Mouse (Mus musculus): ENCODE measurements around the gene Efnb1. TPM values are rescaled to one million over a fixed set of nuclear protein-coding genes. Genes with fewer than 3 reads are reported as not detected.

Gene Efnb1
- polyA plus RNA-seq, 1 experiment from 2014 or later = 36.7 TPM

DNA sequence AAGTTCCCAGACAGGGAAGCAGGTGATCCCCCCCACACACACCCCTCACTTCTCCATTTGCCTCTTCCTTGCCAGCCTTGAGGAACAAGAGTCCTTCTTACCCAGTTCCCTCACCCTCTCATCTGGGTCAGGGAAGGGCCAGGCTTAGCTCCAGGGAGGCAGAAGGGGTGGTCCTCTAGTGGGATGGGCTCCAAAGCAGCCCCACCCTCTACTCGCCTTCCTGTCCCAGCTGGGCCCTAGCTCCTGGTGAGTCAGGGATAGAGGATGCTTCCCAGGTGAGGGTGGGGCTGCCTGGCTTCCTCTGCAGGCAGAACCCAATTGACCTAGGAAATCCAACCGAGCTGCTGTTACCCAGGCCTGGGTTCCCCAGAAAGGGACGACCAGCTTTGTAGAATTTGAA is 14.8 kb downstream of the Efnb1 start:
- DNase-seq (ENCODE audit: low spot score) = no peak

DNA sequence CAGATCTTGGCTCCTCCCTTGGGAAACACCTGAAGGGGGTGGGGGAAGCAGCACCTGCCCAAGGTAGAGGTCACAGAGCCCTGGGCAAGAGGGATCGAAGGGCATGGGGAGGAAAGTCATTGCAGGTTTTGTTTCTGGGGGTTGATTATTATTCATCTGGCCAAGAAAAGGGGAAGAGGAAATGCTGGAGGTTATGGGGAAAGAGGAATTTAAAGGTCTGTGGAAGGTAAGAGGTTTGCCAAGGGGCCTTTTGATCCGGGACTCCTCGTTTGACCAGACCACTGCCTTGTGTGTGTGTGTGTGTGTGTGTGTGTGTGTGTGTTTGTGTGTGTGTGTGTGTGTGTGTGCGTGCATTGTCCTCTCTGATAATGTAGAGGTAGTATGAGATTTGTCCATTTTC is 15.5 kb downstream of the Efnb1 start:
- Histone ChIP-seq H3K4me3 (ENCODE audit: low read depth, low read length) (no peak overlapping the region), H3K36me3 (ENCODE audit: control insufficient read depth, insufficient read depth, low read length) (peaks cover 37% of the 10 kb centered on the region; the same call in 1 of the 2 replicates), H3K9ac (ENCODE audit: low read depth, low read length) (no peak overlapping the region), H3K27ac (replicated peaks; ENCODE audit: low read depth, low read length) (no peak overlapping the region), H3K4me2 (ENCODE audit: low read depth, low read length) (no peak overlapping the region), H3K27me3 (replicated peaks; ENCODE audit: control insufficient read depth, insufficient read depth, low read length) (peaks cover 4% of the 10 kb centered on the region; the same call in 1 of the 2 replicates), H3K9me3 (ENCODE audit: control insufficient read depth, low read length) (no peaks in the 10 kb centered on the region), H3K4me1 (ENCODE audit: control insufficient read depth, insufficient read depth, low read length) (no peaks in the 10 kb centered on the region; the same call in 1 of the 2 replicates)
- ATAC-seq (ENCODE audit: low read depth) = no peak
- WGBS = 82% methylated on average over 4 of the region's 4 CpGs
- DNase-seq (ENCODE audit: low spot score) = no peak

More for the DNA sequence above, 14.8 kb downstream of the Efnb1 start:
- no peak overlapping the region for H3K27ac ChIP-seq (replicated peaks; ENCODE audit: low read depth, low read length)
- H3K9me3 ChIP-seq (ENCODE audit: control insufficient read depth, low read length) = no peaks in the 10 kb centered on the region
- WGBS = 67% methylated on average over 3 of the region's 3 CpGs
- no peak overlapping the region for H3K4me3 ChIP-seq (ENCODE audit: low read depth, low read length)
- H3K4me2 ChIP-seq (ENCODE audit: low read depth, low read length) = no peak overlapping the region
- no peaks in the 10 kb centered on the region; the same call in 1 of the 2 replicates for H3K4me1 ChIP-seq (ENCODE audit: control insufficient read depth, insufficient read depth, low read length)
- H3K36me3 ChIP-seq (ENCODE audit: control insufficient read depth, insufficient read depth, low read length) = peaks cover 40% of the 10 kb centered on the region
- H3K27me3 ChIP-seq (replicated peaks; ENCODE audit: control insufficient read depth, insufficient read depth, low read length) = peaks cover 4% of the 10 kb centered on the region; the same call in 1 of the 2 replicates
- no peak for ATAC-seq (ENCODE audit: low read depth)
- no peak overlapping the region for H3K9ac ChIP-seq (ENCODE audit: low read depth, low read length)

DNA sequence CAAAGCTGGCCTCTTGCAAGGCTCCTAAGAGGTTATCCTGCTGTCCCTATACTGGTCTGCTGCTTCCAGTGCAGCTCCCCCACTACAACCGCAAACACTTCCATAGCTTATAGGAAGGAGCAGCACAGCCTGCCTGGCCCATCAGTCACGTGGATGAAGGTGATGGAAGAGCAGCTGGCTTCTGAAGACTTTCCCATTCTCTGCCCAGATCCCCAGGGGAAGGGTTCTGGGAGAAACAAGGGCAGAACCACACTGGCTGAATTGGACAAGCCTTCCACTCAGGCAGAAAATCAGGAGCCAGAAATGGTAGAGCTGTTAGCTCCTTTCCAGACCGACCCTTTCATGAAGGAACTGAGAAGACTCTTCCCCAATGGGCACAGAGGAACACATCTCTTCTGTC is 16.2 kb downstream of the Efnb1 start:
- 28% methylated on average over 3 of the region's 3 CpGs for WGBS
- no peaks in the 10 kb centered on the region for H3K9me3 ChIP-seq (ENCODE audit: control insufficient read depth, low read length)
- H3K4me2 ChIP-seq (ENCODE audit: low read depth, low read length) = no peak overlapping the region
- peaks cover 4% of the 10 kb centered on the region; the same call in 1 of the 2 replicates for H3K27me3 ChIP-seq (replicated peaks; ENCODE audit: control insufficient read depth, insufficient read depth, low read length)
- ATAC-seq (ENCODE audit: low read depth) (no peak), DNase-seq (ENCODE audit: low spot score) (no peak)
- no peaks in the 10 kb centered on the region; the same call in 1 of the 2 replicates for H3K4me1 ChIP-seq (ENCODE audit: control insufficient read depth, insufficient read depth, low read length)
- H3K4me3 ChIP-seq (ENCODE audit: low read depth, low read length) = no peak overlapping the region
- peaks cover 30% of the 10 kb centered on the region; the same call in 1 of the 2 replicates for H3K36me3 ChIP-seq (ENCODE audit: control insufficient read depth, insufficient read depth, low read length)
- H3K9ac ChIP-seq (ENCODE audit: low read depth, low read length) = no peak overlapping the region
- H3K27ac ChIP-seq (replicated peaks; ENCODE audit: low read depth, low read length) = no peak overlapping the region

DNA sequence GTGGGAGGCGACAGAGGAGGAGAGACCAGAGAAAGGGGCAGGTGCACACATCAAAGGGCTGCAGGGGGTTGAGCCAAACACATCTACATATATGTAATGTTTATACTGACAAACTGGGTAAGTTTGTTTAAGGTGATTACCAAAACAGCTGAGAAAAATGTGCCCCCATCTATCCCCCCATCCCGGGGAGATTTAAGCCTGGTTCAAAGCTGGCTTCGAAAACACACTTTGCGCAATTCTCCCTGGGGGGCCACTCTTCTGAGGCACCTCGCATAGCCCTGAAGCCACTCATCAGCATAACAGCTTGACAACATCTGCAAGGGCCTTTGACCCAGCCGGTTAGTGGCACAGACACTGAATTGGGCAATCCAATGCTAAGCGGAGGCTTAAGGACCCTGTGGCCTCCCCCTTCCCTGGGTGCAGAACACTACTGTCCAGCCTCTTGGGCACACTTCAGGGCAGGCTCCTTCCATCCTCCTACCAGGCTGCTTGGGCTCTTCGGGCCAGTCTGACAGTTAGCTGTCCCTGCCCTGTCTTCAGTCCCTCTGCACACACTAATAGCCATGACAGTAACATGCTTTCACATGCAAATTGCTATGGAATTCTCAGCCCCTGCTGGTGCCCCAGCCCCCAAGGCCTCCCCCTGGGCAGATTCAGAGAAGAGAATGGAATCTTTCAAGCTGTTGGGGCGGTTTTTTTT is 16.8 kb downstream of the Efnb1 start:
- Histone ChIP-seq H3K27me3 (replicated peaks; ENCODE audit: control insufficient read depth, insufficient read depth, low read length) (peaks cover 4% of the 10 kb centered on the region; the same call in 1 of the 2 replicates), H3K27ac (replicated peaks; ENCODE audit: low read depth, low read length) (no peak overlapping the region), H3K4me1 (ENCODE audit: control insufficient read depth, insufficient read depth, low read length) (no peaks in the 10 kb centered on the region), H3K9ac (ENCODE audit: low read depth, low read length) (no peak overlapping the region), H3K4me2 (ENCODE audit: low read depth, low read length) (no peak overlapping the region), H3K4me3 (ENCODE audit: low read depth, low read length) (no peak overlapping the region), H3K9me3 (ENCODE audit: control insufficient read depth, low read length) (no peaks in the 10 kb centered on the region), H3K36me3 (ENCODE audit: control insufficient read depth, insufficient read depth, low read length) (peaks cover 25% of the 10 kb centered on the region; the same call in 1 of the 2 replicates)
- 27% methylated on average over 8 of the region's 9 CpGs for WGBS
- no peak for ATAC-seq (ENCODE audit: low read depth)
- peak; percentile 48 for DNase-seq (ENCODE audit: low spot score)

DNA sequence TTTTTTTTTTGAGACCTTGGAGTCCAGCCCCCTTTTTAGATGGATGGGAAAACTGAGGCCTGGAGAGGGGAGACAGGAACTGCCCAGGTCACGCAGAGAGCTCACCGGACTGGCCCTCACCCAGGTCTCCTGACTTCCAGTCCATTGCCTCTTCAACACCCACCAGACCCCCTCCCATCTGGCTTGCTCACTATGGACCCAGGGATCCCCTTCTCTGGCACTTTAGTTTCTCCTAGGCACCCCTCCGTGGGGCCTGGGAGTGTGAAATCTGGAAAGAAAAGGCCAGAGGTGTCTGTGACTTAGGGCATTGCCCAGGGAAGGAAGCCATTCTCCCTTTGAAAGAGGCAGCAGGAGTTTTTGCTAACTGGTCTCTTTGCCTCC is 17.3 kb downstream of the Efnb1 start:
- no peaks in the 10 kb centered on the region for H3K9me3 ChIP-seq (ENCODE audit: control insufficient read depth, low read length)
- 53% methylated on average over 3 of the region's 3 CpGs for WGBS
- no peak for ATAC-seq (ENCODE audit: low read depth)
- H3K27ac ChIP-seq (replicated peaks; ENCODE audit: low read depth, low read length) = no peak overlapping the region
- peaks cover 4% of the 10 kb centered on the region; the same call in 1 of the 2 replicates for H3K27me3 ChIP-seq (replicated peaks; ENCODE audit: control insufficient read depth, insufficient read depth, low read length)
- DNase-seq (ENCODE audit: low spot score) = no peak
- no peak overlapping the region for H3K4me3 ChIP-seq (ENCODE audit: low read depth, low read length)
- no peaks in the 10 kb centered on the region for H3K4me1 ChIP-seq (ENCODE audit: control insufficient read depth, insufficient read depth, low read length)
- H3K36me3 ChIP-seq (ENCODE audit: control insufficient read depth, insufficient read depth, low read length) = peaks cover 22% of the 10 kb centered on the region; the same call in 1 of the 2 replicates
- no peak overlapping the region for H3K4me2 ChIP-seq (ENCODE audit: low read depth, low read length)
- no peak overlapping the region for H3K9ac ChIP-seq (ENCODE audit: low read depth, low read length)

DNA sequence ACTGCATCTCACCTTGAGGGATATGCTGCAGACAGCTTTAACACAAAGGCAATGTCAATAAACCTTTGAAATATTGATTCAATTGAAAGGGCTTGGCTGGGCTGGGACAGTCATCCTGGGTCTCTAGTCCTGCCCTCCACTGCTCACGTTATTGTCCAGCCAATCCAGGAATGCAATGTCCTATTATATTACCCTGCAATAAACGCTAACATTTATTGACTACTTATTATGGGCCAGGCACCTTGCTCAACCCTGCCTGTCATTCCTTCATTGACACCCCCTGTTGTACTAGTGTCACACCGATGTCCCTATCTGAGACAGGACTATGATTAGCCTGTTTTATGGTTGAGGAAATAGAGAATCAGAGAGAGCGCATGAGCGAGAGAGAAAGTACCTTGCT is 18.4 kb downstream of the Efnb1 start:
- peaks cover 4% of the 10 kb centered on the region; the same call in 1 of the 2 replicates for H3K27me3 ChIP-seq (replicated peaks; ENCODE audit: control insufficient read depth, insufficient read depth, low read length)

DNA sequence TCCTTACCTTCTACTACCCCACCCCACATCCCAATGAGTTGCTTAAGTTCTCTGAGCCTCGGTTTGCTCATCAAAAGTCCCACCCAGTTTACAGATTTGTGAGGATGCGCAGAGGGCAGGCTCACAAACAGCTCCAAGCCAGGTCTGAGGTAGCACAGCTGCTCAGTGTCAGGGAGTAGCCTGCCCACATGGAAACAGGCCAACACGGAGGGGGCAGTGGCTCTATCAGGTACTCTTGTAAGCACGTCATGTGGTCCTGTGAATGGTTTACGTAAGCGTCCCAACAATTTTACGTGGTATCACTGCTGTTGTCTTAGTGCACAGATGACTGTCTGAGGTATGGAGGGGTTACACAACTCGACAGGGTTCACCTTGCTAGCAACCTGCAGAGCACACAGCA is 23.1 kb downstream of the Efnb1 start:
- 81% methylated on average over 8 of the region's 8 CpGs for WGBS

More for the DNA sequence above, 18.4 kb downstream of the Efnb1 start:
- no peak overlapping the region for H3K9ac ChIP-seq (ENCODE audit: low read depth, low read length)
- H3K4me3 ChIP-seq (ENCODE audit: low read depth, low read length) = no peak overlapping the region
- H3K4me2 ChIP-seq (ENCODE audit: low read depth, low read length) = no peak overlapping the region
- H3K4me1 ChIP-seq (ENCODE audit: control insufficient read depth, insufficient read depth, low read length) = no peaks in the 10 kb centered on the region
- DNase-seq (ENCODE audit: low spot score) = no peak
- H3K36me3 ChIP-seq (ENCODE audit: control insufficient read depth, insufficient read depth, low read length) = 0 out of 2 replicates have a peak, but pooled peaks cover 13% of the 10 kb centered on the region
- H3K27ac ChIP-seq (replicated peaks; ENCODE audit: low read depth, low read length) = no peak overlapping the region
- WGBS = 84% methylated on average over 5 of the region's 5 CpGs
- no peaks in the 10 kb centered on the region for H3K9me3 ChIP-seq (ENCODE audit: control insufficient read depth, low read length)
- ATAC-seq (ENCODE audit: low read depth) = no peak

GRCm38 (mm10) chrX:99164111-99164510 is 28.2 kb downstream of the Efnb1 start:
- no peak overlapping the region for H3K27ac ChIP-seq (replicated peaks; ENCODE audit: low read depth, low read length)
- H3K4me2 ChIP-seq (ENCODE audit: low read depth, low read length) = no peak overlapping the region
- ATAC-seq (ENCODE audit: low read depth) = no peak
- peaks cover 18% of the 10 kb centered on the region for H3K27me3 ChIP-seq (replicated peaks; ENCODE audit: control insufficient read depth, insufficient read depth, low read length)
- H3K9ac ChIP-seq (ENCODE audit: low read depth, low read length) = no peak overlapping the region
- WGBS = 92% methylated on average over 2 of the region's 2 CpGs
- no peaks in the 10 kb centered on the region for H3K36me3 ChIP-seq (ENCODE audit: control insufficient read depth, insufficient read depth, low read length)
- no peak for DNase-seq (ENCODE audit: low spot score)
- H3K9me3 ChIP-seq (ENCODE audit: control insufficient read depth, low read length) = no peaks in the 10 kb centered on the region
- no peaks in the 10 kb centered on the region for H3K4me1 ChIP-seq (ENCODE audit: control insufficient read depth, insufficient read depth, low read length)
- no peak overlapping the region for H3K4me3 ChIP-seq (ENCODE audit: low read depth, low read length)

More for the DNA sequence above, 23.1 kb downstream of the Efnb1 start:
- no peaks in the 10 kb centered on the region for H3K36me3 ChIP-seq (ENCODE audit: control insufficient read depth, insufficient read depth, low read length)
- ATAC-seq (ENCODE audit: low read depth) = no peak
- H3K9me3 ChIP-seq (ENCODE audit: control insufficient read depth, low read length) = no peaks in the 10 kb centered on the region
- no peak overlapping the region for H3K27ac ChIP-seq (replicated peaks; ENCODE audit: low read depth, low read length)
- peaks cover 22% of the 10 kb centered on the region for H3K27me3 ChIP-seq (replicated peaks; ENCODE audit: control insufficient read depth, insufficient read depth, low read length)
- no peak overlapping the region for H3K4me2 ChIP-seq (ENCODE audit: low read depth, low read length)
- no peak overlapping the region for H3K9ac ChIP-seq (ENCODE audit: low read depth, low read length)
- H3K4me1 ChIP-seq (ENCODE audit: control insufficient read depth, insufficient read depth, low read length) = no peaks in the 10 kb centered on the region
- H3K4me3 ChIP-seq (ENCODE audit: low read depth, low read length) = no peak overlapping the region
- no peak for DNase-seq (ENCODE audit: low spot score)
